Mouse (Mus musculus) left cerebral cortex, adult 8-10 months (tissue): ENCODE data around the gene Gstm1. TPM values are rescaled to one million over a fixed set of nuclear protein-coding genes. Genes with fewer than 3 reads are reported as not detected.
"Not testable (repeated sequence)": the region's sequence is repeated elsewhere in the genome, so short reads cannot be mapped to it uniquely, and the experiment has no call there.

Source experiments
- DNase-seq, 2 experiments: peaks; one replicate each; pipeline ENCODE4 v3.0.0; 2022; ENCODE audit warnings: low spot score in 2 of 2
- total RNA-seq, 4 experiments: library from RNA; stranded (reverse); gene quantifications; 2 replicates each; pipeline ENCODE4 v1.2.4; 2022

Gstm1 gene
- total RNA-seq = 100 to 1,000 TPM; 275 to 318 (median 312) TPM

DNA sequence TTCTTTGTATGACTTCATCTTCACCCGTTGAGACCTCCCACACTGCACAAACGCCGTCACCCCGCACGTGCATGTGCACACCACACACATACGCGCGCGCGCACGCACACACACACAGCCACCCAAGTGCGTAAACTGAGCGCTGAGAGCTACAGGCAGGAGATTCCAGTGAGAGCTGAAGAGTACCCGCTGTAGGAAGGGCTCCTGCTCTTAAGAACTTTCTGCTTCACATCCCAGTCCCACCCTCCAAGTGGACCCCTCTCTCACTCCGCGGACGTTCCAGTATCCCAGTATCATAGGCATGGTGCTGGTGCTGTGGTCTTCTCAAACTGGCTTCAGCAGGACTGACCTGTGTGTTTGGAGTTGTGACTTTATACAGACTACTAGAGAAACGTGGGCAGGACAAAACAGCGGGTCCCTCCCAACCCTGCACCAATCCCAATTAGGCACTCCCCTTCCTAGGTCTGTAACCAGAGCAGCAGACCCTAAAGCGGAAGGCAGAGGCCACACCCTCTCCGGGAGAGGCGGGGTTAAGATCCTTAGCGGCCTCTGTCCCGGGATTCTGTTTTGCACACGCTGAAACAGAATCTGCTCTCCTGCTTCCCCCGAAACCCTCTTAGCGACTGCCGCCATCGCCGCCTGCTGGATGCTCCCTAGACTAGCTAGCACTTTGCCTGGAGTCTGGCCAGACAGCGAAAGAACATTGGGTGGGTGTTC, at the start of gene Gstm1:
TSS of gene Gstm1 (minus strand) at position 501 of the 717 bp plus-strand sequence.
- DNase-seq = peak; percentile 76 to 91

DNA sequence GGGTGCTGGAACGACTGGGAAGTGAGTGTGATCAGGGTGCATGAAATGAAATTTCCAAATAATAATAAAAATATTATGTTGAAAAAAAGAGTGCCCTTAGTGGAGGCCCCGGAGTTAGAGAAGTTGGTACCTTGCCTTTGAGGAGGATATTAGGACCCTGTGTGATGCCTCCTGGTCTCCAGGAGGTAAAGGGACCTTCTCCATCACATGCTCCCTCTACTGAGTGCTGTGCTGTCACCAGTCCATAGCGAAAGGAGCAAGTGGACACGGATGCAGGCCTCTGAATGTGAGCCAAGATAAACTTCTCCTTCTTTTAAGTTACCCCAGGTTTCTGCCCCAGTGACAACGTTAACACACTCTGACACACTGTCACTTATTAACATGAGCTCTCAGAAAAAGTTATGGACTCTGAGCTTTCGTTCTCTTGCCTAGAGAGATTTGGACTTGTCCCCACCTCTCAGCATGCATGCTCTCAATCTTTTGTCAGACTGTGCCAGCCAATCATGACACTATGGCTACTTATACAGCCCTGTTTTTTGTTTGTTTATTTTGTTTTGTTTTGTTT, 49.7 kb upstream of the Gstm1 start:
- DNase-seq = no peak

DNA sequence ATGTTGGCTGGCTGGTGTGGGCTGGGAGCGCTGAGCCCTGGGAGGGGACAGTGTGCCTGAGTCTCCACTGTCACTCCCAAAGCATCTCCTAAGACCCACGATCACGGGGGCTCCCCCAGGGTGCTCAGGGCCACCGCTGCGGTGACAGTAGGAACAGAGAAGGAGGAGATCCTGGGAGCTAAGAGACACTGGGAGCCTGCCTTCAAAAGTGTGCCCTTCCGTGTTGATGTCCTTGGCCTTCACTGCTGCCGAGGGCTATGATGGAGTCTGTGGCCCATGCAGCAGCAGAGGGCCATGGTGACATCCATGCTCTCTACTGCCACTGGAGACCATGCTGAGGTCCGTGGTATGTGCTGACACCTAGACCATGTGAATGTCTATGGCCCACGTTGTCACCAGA, 47.8 kb upstream of the Gstm1 start:
- DNase-seq = no peak

DNA sequence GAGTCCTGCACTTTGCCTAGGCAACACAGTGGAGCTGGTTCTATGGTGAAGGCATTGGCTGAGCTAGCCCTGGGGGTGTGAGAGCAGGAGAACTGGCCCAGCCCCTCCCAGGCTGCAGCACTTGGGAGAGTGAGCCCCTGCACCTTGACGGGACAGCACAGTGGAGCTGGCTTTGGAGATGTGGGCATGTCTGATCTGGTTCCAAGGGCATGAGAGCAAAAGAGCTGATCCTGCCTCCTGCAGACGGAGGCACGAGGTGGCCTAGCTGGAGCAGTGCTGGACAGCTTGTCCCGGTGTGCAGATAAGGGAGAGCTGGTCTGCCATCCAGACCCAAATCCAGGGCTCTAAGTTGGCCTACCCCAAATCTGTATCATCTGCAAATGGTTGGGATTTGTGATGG, 46.9 kb upstream of the Gstm1 start:
- DNase-seq = no peak

DNA sequence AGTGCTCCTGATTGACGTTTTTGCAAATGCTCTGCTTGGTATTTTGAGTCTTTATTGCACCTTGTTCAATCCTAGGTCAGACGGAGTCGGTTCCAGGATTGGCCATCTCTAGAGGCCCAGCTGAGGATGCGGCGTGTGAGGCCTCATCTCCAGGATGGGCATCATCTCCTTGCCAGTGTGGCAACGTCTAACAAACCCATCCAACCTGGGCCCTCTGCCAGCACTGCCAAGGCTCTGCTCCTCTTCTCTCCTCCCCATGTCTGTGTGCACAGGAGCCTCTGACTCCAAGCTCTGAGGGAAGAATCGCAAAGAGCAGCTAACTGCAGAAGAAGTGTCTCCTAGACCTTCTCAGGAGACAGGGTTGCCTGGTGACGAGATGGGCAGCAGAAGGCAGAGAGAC, 44.9 kb upstream of the Gstm1 start:
- no peak for DNase-seq

DNA sequence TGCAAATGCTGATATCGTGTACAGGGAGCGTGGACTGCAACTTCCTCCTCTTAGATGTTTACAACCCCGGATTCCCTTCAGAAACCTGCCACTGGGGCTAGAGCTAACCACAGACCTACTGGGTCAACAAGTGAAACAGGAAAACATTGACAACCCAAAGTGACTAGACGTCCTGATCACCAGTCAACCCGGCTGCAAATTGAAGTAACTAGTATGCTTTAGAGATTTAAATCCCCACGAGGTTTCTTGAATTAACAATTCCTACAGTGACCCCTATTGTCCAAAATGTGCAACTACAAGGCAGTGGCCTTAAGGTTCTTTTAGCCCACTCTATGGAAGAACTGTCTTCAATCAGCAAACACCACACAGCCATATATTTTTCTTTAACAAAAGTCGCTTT, 43.6 kb upstream of the Gstm1 start:
- no peak for DNase-seq

DNA sequence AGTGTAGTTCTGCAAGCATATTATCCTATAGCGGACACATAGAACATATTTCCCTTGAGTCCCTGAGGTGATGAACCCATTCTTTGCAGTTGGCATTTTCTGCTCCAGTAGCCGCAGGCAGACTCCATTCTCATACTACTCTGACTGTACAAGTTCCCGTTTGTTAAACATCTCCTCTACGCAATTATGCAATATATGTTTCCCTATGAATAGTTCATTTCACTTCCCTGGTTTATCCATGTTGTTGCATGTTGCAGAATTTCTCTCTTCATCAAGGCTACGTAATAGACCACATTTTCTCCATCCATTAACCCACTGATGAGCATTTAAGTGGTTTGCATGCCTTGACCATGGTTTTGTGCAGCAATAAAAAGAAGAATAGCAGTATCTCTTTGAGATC, 32.7 kb upstream of the Gstm1 start:
- no peak for DNase-seq

DNA sequence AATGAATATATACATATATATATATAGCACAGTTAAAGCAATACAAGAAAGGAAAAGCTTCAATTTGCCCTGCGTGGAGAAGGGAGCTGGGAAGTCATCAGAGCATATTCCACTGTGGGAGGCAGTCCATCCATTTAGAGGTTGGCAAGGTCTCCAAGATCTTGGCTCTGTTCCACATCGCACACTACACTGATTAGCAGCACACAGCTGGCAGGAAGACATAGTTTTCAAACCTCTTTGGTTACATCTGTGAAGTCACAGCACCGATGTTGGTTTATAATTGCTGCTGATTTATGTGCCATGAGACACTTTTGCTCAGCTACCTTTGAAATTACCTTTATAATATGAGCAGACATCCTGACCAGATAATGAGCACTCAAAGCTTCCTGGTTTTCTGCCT, 30.5 kb upstream of the Gstm1 start:
- no peak for DNase-seq

DNA sequence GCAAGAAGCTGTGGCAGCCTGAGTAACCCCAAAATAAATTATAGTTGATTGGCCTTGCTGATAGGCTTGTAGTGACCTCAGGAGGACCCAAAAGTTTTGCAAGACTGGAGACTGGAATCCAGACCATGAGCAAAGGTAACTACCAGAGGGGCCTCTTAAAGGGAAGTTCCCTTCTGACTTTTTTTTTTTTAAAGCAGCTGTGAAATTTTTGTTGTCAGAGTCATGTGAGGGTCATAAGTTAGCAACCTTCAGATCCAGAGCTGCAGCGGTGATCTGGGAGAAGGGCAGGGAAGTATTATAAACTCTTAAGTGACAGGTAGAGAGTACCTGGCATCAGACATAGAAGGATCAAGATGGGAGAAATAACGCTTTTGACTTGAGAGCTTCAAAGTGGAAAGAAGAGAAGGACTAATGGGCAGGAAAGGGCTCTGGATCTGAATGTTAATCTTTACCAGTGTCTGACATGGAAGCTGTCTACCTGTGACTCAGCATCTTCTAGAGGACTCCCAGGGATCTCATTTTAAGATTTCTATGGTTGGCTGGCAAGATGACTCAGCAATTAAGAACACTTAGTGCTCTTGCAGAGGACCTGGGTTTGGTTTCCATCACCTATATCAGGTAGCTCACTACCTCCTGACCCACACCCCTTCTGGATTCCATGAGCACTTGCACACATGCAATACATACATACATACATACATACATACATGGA, 29.3 kb upstream of the Gstm1 start:
- no peak for DNase-seq

DNA sequence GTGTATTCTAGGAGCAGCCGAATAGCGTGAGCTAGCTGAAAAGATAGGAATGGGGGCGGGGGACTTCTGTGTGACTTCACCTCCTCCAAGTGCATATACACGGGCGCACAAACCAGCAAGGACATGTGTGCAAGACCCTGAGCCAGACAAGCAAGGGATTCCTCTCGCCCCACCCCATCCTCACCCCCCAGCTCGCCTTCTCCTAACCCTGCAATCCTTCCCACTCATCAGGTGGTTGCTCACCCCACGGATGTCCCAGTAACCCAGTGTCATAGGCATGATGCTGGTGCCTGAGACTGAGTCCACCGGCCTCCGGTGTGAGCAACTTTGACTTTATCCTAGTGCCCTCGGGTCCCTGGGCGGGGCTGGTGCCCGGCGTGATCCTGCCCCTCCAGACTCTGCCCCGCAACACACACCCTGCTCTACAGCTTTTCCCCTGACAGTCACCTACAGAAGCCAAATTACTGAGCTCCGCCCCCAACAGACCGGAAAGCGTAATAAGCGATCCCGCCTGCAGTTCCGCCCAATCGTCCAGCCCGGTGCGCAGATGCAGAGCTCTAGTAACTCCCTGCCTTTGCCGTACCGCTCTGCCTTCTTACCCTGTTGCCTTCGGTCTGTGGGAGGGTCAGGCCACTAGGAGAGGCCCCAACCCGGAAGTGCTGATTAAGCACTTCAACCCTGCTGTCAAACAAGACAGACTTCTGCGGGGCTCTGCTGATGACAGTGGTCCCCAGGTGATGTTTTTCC, 26.8 kb upstream of the Gstm1 start, which contains the start of gene Gstm4:
TSS of gene Gstm4 (minus strand) at position 501 of the 747 bp plus-strand sequence.
- peak; percentile 79 to 84 for DNase-seq

DNA sequence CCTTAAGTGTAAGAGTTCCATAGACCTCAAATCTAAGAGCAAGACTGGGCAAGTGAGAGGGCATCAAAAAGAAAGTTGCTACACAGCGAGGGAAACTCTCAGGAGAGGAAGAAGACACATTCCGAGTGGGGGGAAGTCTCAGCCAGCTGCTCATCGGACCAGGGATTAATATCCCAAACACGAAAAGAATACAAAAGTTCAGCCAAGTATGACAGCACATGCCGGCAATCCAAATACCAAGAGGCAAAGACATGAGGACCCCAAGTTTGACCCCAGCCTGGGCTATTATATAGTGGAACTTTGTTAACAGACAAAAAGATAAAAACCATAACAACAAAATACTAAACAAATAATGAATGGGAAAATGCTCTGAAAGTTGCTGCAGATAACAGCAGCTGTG, 15.4 kb upstream of the Gstm1 start:
- DNase-seq = no peak

DNA sequence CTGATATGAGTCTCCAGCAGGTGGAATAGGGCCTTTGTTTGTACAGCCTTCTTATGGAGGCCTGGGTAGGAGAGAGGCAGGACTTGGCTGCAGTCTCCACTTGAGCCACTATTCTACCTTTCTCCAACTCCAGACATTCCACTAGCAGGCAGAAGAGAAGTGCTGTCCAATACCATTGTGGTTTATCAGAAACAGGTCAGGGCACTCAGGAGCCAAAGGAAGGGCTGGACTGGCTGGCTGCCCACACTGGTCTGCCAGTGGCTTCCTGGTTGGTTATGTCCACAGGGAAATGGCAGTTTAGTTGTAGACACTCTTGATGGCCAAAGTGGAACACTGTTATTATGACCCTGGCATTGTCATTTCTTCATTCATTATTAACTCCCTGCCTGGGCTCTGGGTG, 14.3 kb upstream of the Gstm1 start:
- DNase-seq = no peak

DNA sequence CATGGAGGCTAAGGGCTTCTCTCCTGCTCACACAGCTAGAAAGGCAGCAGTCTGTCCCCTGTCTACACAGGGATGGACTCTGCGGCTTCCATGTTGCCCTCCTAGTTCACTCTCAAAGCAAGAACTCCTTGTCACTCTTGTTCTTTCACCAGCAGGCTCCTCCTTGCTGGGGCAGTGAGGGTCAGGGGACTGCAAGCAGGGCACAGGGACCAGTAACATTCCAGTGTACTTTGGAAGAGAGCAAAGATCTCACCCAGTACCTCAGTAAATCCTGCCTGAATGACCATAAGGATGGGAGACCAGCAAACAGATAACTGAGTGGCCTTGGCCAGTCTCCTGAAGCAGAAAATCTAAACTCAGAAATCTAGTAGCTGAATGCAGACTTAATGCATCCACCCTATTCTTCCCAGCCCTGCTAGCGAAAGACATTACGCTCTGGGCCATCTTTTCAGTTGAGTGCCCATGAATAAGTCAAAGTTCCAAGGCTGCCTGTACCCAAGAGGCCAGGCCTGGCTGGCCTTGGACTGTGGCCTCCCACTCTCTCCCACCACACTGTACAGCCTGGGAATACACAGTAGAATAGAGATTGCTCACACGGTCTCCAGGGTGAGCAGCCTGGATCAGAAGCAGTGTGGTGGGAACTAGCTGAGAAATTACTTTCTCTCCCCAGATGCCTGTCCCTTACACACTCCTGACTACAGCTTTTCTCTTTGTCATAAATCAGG, 11.0 kb upstream of the Gstm1 start:
- DNase-seq = no peak

DNA sequence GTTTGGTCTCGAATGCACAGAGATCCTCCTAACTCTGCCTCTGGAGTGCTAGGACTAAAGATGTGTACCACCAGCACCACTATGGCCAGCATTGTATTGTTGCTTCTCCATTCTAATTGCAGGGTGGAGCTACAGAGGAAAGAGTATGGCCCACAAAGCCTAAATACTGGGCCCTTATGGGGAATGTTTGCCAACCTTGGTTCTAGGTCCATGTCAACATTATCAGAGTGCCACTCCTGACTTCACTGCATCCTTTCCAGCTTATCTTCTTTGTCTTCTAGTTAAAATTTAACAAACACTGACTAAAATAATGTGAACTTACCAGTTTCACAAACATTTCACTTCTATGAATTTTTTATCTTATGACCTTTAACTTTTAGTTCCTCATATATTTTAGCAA, 8.8 kb upstream of the Gstm1 start:
- DNase-seq = no peak

DNA sequence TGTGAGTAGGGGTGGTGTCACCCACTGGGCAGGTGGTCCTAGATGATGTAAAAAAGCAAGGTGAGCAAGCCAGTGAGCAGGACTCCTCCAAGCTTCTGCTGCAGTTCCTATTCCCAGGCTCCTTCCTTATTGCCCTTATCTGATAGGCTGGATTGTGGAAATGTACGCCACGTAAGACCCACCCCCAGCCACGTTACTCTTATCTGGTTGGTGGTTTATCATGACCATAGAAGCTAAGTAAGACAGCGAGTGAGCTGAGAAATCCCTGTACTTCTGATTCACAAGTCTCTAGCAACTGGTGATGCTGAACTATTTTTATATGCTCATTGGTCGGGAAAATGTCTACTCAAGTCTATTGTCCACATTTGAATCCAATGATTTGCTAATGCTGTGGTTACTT, 8.3 kb upstream of the Gstm1 start:
- no peak for DNase-seq

DNA sequence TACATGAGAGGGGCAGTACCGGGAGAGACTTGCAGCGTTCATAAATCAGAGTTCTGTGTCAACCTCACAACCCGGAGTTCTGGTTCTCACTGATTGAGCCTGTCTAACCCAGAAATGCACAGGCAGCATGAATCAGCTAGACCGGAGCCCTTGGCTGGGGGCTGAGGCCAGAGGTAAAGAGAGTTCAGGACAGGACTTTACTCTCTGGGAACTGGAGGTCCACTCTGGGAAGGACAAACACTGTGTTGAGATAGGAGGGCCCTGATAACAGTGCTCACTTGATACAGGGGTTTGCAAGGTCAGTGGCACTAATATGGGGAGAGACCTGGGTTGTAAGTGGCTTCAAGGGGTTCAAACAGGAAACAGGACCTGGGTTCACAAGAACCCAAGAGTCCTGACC, 7.5 kb upstream of the Gstm1 start:
- no peak for DNase-seq

DNA sequence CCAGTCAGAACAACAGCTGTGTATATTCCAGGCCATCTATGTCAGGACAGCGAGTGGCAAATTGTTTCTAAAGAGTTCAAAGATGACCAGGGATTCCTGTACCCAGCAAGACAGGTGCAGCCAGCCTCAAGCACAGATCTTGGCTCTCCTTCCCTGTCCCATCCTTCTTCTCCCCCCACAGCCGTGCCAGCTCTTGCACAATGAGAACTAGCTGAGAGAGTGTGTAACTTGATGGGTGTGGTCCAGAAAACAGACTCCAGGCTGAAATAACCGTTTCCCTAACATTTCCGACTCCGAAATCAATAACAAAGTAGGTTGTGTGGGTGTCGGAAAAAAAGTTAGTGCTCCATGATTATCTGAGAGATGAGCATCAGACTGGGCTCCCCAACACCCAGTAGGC, 4.9 kb upstream of the Gstm1 start:
- DNase-seq = no peak

DNA sequence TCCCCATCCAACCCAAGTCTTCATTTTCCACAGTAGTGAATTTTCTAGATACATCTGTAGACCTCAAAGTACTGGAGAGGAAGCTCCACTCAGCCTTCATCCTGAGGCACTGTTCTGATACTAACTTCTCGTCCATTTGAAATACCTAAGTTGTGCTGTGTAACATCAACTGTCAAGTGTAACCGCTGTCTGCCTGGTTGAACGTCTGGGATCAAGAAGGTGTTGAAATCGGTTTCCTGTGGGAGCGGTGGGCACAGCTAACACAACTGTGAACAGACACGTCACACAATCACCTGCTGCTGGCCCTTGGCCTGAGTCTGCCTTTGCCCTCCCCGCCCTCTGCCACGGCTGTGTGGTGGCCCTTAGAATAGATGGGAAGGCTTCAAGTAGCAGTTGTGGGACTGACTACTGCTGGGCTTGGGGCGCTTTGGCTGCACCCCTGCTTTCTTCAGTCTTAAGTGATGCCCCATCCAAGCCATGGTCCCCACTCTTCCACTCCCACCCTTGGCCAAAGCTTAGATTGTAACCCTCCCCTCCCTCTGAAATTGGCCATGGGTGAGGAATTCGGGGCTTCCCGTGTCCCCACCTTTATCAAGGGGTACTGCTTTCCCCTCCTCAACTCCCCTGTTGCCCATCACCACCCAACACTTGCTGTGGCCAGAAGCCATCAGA, 2.7 kb upstream of the Gstm1 start:
- DNase-seq = not testable (repeated sequence)

DNA sequence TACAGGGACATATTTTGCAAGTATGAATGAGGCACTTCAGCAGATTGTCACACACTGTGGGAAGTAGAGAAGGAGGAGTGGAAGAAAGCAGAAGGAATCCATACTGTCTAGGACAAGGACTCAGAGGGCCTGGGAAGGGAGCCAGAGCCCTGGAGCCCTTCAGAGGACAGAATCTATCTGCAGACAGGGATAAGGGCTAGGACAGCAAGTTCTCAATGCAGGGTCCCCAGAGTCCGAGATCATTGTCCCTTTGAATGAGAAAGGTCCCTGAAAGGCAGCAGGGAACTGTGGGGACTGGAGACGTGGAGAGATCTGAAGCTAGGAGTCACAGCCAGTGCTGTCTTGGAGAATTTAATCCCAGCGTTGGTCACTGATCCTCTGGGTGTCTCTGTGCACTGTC, 1.5 kb upstream of the Gstm1 start:
- not testable (repeated sequence) for DNase-seq

DNA sequence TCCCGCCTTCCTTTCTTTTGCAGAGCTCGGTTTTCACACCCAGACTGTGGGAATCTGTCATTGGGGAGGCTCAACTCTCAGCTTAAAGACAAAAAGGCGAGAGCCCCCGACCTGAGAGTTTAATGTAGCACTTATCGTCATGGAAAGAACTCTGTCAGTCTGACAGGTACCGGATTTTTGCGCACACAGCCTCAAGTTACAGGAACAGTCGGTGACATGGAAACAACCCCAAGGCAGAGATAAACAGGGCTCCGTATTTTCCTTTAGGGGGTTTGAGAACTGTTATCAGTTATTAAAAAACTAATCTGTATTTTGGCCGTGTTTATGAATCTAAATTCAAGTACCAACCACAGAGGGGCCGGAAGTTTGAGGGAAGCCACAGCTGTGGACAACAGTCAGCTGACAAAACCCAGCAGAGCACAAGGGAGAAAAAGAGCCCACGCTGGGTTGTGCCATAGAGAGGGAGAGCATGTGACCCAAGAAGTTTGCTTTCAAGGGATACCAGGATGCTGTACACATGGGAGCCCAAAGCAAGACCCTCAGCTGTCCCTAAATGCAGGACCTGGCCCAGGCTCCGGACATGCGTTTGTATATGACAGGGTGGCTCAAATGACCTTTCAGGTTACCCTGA, 532 bp upstream of the Gstm1 start:
- no peak for DNase-seq
